Mouse (Mus musculus) ES-E14 (cell line): ENCODE measurements around the gene Ttll2. TPM values are rescaled to one million over a fixed set of nuclear protein-coding genes. Genes with fewer than 3 reads are reported as not detected.
"Not testable (repeated sequence)": the region's sequence is repeated elsewhere in the genome, so short reads cannot be mapped to it uniquely, and the experiment has no call there.

Experiments used
- DNase-seq: peaks from one replicate; pipeline ENCODE4 v3.0.0-alpha.2; 2013; ENCODE audit warnings: low read depth, low spot score
- H3K27ac ChIP-seq: 2 replicates; pipeline ENCODE4 v1.5.1; 2012; ENCODE audit warnings: low read depth, mild to moderate bottlenecking, low read length, moderate library complexity, mixed read lengths; ENCODE audit not compliant: poor library complexity, insufficient read depth, severe bottlenecking
- H3K36me3 ChIP-seq: 2 replicates; pipeline ENCODE4 v1.6.1; 2012; ENCODE audit warnings: mild to moderate bottlenecking, low read length, moderate library complexity, mixed read lengths; ENCODE audit not compliant: control insufficient read depth, poor library complexity, insufficient read depth, severe bottlenecking
- H3K4me1 ChIP-seq, 2 experiments: fragments of 150-350 bp in 1 of 2; sonication (generic) in 1 of 2; 2 replicates each; pipeline ENCODE4 v1.6.1; 2012; ENCODE audit warnings: low read length in 2 of 2, mild to moderate bottlenecking in 1 of 2, mixed read lengths in 1 of 2; ENCODE audit not compliant: control insufficient read depth in 2 of 2, insufficient read depth in 2 of 2, poor library complexity in 1 of 2
- H3K4me3 ChIP-seq, 2 experiments: fragments of 150-350 bp in 1 of 2; sonication (generic) in 1 of 2; 2 replicates each; pipeline ENCODE4 v1.5.1; 2012; ENCODE audit warnings: low read length in 2 of 2, low read depth in 1 of 2, mild to moderate bottlenecking in 1 of 2, mixed read lengths in 1 of 2; ENCODE audit not compliant: insufficient read depth in 1 of 2, poor library complexity in 1 of 2, severe bottlenecking in 1 of 2
- H3K9ac ChIP-seq: 2 replicates; pipeline ENCODE4 v1.6.1; 2012; ENCODE audit warnings: low read depth, mild to moderate bottlenecking, low read length, mixed read lengths; ENCODE audit not compliant: poor library complexity, insufficient read depth, severe bottlenecking
- H3K9me3 ChIP-seq: fragments of 150-350 bp; sonication (generic); 2 replicates; pipeline ENCODE4 v1.6.1; 2012; ENCODE audit warnings: low read depth, mild to moderate bottlenecking, low read length; ENCODE audit not compliant: control insufficient read depth, insufficient read depth
- in situ Hi-C, 2 experiments: fragments of 600-800 bp; cut with MboI; formaldehyde crosslinking; loops; one replicate each; pipeline ENCODE4 v1.15.1; 2025; ENCODE audit warnings: low sequenced_read_pairs in 2 of 2, inconsistent platforms in 1 of 2; ENCODE audit not compliant: unreplicated experiment in 2 of 2
- total RNA-seq: library from RNA; depleted of rRNA; stranded (reverse); fragments of 300-350 nt; gene quantifications from 2 replicates; pipeline ENCODE4 v1.2.3, GENCODE M21; 2012

Gene Ttll2
- total RNA-seq, 1 experiment: not detected

DNA sequence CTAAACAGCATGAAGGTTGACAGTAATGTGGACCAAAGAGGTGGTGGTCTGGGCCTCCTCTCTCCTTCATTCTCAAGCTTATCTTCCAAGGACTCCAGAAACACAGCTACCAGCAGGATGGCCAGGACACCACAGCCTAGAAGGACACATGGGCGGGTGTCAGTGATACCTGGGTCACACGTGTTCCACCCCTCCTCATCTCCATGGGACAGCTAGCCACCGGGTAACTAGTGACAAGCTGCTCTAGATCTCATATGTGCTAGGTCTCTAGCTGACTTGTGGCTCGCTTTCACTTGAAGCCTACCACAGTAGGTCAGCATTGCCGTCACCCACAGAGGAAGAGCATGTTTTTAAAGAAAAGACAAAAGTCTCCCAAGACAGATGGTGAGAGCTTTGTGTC, 19.4 kb upstream of the Ttll2 start, which contains the start of gene Gm49630:
Gm49630 (minus strand) TSS at position 101 of the 400 bp plus-strand sequence.
- H3K4me3 ChIP-seq, H3K9me3 ChIP-seq, H3K9ac ChIP-seq, H3K27ac ChIP-seq, H3K4me1 ChIP-seq, DNase-seq, in situ Hi-C loops, H3K36me3 ChIP-seq: not testable (repeated sequence)

DNA sequence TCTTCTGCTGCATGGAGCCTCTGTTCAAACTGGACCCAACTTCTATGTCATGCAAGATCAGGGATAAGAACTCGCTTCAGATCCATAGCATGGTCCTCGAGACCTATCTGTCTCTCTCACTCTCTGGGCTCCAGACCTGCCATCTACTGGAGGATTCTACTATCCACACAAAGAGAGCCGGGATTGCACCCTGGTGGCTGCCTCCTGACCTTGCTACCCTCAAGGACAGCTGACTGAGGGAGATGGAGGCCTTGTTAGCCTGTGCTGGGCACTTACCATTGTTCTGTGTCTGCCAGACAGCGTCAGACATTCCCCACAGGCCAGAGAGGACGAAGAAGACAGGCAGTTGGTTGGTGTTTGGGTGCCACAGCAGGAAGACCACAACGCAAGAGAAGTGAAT, 16.9 kb upstream of the Ttll2 start:
- DNase-seq, H3K4me3 ChIP-seq, H3K9me3 ChIP-seq, H3K36me3 ChIP-seq, H3K9ac ChIP-seq, in situ Hi-C loops, H3K4me1 ChIP-seq, H3K27ac ChIP-seq: not testable (repeated sequence)

DNA sequence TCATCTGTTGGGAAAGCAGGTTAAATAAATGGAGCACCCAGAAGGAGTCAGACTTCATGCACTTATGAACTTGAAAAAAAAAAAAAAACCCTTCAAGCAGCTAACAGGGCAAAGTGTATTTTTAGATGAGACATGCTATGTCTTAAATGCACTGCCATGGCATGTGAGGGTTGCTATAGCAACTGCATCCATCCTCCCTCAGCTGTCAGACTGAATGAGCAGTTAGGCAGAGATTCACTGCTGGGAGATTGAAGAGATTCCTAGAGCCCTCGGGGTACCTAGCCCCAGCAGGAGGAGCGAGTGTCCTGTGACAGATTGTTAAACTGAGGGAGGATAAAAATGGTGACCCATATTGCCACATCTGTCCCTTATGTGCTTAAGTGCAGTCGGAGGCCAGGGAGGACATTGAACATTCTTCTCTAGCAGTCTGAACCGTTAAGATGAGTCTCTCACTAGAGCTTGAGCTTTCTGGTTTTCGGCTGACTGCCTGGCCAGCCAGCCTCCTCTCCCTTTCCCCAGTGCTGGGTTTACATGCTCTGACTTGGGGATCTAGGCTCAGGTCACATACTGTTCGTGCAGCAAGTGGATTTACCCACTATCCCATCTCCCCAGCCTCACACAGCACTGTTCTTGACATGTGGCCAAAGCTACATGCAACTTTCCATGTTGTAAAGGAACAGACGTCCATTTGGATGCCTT, 14.3 kb upstream of the Ttll2 start:
- in situ Hi-C loops: not testable (repeated sequence)

DNA sequence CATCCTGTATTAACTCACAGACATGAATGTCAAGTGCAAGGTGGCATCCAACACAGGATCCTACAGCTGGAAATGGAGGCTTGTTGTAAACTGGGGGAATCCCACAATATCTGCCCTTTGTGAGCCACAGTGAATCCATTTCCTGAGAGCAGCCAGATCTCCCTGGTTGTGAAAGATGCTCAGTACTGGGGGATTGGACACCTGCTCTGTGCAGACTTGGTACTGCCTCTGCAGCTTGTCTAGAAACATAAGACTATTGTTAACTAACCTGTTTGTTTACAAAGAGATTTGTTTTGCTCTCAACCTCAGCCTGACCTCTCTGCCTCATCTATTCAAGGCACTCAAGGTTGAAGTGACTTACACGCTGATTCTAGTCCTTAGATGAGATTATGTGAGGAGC, 13.8 kb upstream of the Ttll2 start:
- H3K4me1 ChIP-seq, H3K9ac ChIP-seq, H3K36me3 ChIP-seq, H3K4me3 ChIP-seq, H3K9me3 ChIP-seq, DNase-seq, in situ Hi-C loops, H3K27ac ChIP-seq: not testable (repeated sequence)

More for the DNA sequence above, 14.3 kb upstream of the Ttll2 start:
- not testable (repeated sequence) for H3K27ac ChIP-seq, H3K9me3 ChIP-seq, H3K36me3 ChIP-seq, H3K9ac ChIP-seq, H3K4me3 ChIP-seq, H3K4me1 ChIP-seq, DNase-seq

DNA sequence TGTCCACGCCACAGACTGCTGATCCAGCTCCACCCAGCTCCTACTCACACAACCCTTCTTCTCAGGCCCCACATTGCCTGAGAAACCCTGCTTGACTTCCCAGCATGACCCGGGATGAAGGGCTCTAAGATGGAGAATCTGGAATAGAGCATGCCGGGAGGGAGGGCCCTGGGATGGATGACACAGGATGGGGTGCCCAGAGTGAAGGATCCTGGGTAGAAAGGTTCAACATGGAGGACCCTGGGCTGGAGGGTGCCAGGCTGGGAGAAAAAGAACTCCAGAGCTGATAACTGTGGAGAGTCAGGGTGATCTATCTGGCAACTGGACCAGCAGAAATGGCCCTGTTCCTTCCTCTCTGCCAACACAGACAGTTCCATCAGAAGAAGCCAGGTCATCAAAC, 13.1 kb upstream of the Ttll2 start:
- H3K27ac ChIP-seq, in situ Hi-C loops, DNase-seq, H3K4me1 ChIP-seq, H3K9me3 ChIP-seq, H3K4me3 ChIP-seq, H3K9ac ChIP-seq, H3K36me3 ChIP-seq: not testable (repeated sequence)

DNA sequence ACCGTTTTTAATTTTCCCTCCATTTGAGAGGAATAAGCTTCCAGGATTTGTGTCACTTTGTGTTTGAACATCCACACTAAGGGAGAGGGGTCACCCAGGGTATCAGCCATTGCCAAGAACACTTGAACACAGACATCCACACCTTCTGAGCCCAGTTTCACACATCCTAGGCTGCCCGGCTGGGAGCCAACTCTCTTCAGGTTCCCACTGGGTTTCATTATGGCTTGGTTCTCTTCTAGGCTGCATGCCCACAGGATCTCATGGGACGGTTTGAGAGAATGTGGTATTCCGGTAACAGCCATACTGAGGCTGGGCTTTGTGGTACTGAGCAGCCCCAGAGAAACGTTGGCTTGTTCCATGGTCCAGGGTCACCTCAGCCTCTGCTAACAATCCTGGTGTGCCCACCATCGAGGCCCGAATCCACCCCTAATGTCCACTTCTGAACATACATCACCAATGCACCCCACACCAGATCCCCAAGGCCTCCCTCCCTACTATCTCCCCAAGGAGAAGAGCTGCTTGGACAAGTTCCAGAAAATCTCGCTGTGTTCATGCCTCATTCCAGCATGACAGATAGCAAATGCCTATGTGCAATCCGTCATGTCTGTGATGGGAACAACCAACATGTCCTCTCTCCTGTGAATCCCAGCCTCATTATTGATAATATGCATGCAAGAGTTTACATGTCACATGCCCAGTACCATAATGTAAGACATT, 8.4 kb upstream of the Ttll2 start:
- H3K27ac ChIP-seq, H3K4me1 ChIP-seq, H3K9ac ChIP-seq, H3K4me3 ChIP-seq, H3K9me3 ChIP-seq, in situ Hi-C loops, DNase-seq, H3K36me3 ChIP-seq: not testable (repeated sequence)

DNA sequence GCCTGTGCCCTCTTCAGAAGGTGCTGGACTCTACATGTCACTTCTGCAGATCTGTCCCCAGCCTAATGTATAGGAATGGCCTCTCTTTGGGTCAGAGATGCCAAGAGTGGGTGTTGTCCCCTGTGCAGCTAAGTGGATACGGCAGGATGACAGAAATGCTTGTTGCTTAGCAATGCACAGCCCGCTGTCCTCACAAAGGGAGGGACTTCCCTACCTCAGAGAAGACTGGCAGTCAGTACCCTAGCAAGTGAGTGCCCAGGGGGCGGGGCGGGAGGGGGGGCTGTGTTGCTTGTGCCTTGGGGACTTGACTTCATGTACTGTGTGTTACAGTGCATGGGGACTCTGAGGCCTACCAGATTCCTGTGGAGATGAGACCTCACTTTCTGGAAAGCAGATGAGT, 7.3 kb upstream of the Ttll2 start:
- H3K4me1 ChIP-seq, in situ Hi-C loops, H3K4me3 ChIP-seq, H3K27ac ChIP-seq, DNase-seq, H3K9me3 ChIP-seq, H3K36me3 ChIP-seq, H3K9ac ChIP-seq: not testable (repeated sequence)

DNA sequence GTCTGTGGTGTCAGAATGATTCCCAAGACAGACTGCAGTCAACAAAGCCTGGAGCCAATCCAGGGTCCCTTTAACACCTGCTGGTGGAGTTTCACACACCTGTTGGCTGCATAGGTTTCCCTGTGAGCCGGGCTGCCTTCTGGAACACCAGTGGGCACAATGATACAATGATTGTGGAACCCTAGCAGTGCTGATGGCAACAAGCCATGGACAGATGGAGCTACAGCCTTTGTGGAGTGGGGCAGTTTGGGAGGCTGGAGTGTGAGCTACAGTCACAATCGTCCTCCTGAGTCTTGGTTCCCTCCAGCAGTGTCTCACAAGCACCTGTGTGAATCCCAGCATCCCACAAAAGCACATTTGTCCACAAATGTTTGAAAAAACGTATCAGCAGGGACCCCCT, 3.7 kb downstream of the Ttll2 start:
- H3K9ac ChIP-seq, H3K4me3 ChIP-seq, H3K36me3 ChIP-seq, DNase-seq, H3K27ac ChIP-seq, in situ Hi-C loops, H3K9me3 ChIP-seq, H3K4me1 ChIP-seq: not testable (repeated sequence)
